Mouse (Mus musculus) heart, postnatal 0 days (tissue): ENCODE measurements around the gene Cldn22.

Source experiments
- CTCF ChIP-seq: IDR thresholded peaks from 2 replicates; pipeline ENCODE4 v1.5.1; 2016; ENCODE audit warnings: antibody characterized with exemption, control low read depth, low read depth
- EP300 ChIP-seq: IDR thresholded peaks from 2 replicates; pipeline ENCODE4 v1.6.1; 2016; ENCODE audit warnings: antibody characterized with exemption, low read depth

- no peak for TF ChIP-seq CTCF
- TF ChIP-seq EP300 = no peak
These were observed 13.1 kb upstream of the Cldn22 start for GRCm38 (mm10) chr8:47811221-47811620.
